Mouse (Mus musculus) myocyte (in vitro differentiated cells): Measurements from ENCODE around the gene Rasal1.

Source experiments
- CEBPB ChIP-seq: IDR thresholded peaks from 2 replicates; pipeline ENCODE4 v1.6.1; 2011; ENCODE audit warnings: mild to moderate bottlenecking, moderate library complexity; ENCODE audit not compliant: poor library complexity, insufficient read depth, severe bottlenecking
- E2F4 ChIP-seq: IDR thresholded peaks from one replicate; pipeline ENCODE4 v1.6.1; 2011; ENCODE audit warnings: mild to moderate bottlenecking, control low read depth, moderate library complexity; ENCODE audit not compliant: insufficient read depth
- MAX ChIP-seq: IDR thresholded peaks from one replicate; pipeline ENCODE4 v1.6.1; 2011; ENCODE audit warnings: low read depth, mild to moderate bottlenecking, control low read depth
- MYOD1 ChIP-seq, 3 experiments: IDR thresholded peaks; one replicate each; pipeline ENCODE4 v1.6.1; 2011; ENCODE audit warnings: control low read depth in 2 of 3, low read depth in 2 of 3, mild to moderate bottlenecking in 2 of 3, moderate library complexity in 1 of 3; ENCODE audit not compliant: insufficient read length in 2 of 3, control insufficient read depth in 1 of 3
- MYOG ChIP-seq, 3 experiments: IDR thresholded peaks; one replicate each; pipeline ENCODE4 v1.6.1; 2011; ENCODE audit warnings: control low read depth in 2 of 3, low read depth in 2 of 3, mild to moderate bottlenecking in 2 of 3; ENCODE audit not compliant: insufficient read length in 2 of 3, control insufficient read depth in 1 of 3, insufficient read depth in 1 of 3
- POLR2A ChIP-seq: IDR thresholded peaks from one replicate; pipeline ENCODE4 v1.6.1; 2011; ENCODE audit warnings: low read depth, mild to moderate bottlenecking, control low read depth, moderate library complexity; ENCODE audit not compliant: insufficient read length
- POLR2AphosphoS2 ChIP-seq: IDR thresholded peaks from one replicate; pipeline ENCODE4 v1.6.1; 2011; ENCODE audit warnings: low read depth, control low read depth; ENCODE audit not compliant: insufficient read length
- REST ChIP-seq: IDR thresholded peaks from one replicate; pipeline ENCODE4 v1.6.1; 2011; ENCODE audit warnings: mild to moderate bottlenecking, control low read depth, moderate library complexity; ENCODE audit not compliant: insufficient read depth, insufficient read length
- SRF ChIP-seq: IDR thresholded peaks from one replicate; pipeline ENCODE4 v1.6.1; 2011; ENCODE audit warnings: low read depth; ENCODE audit not compliant: control insufficient read depth, insufficient read length
- TCF12 ChIP-seq: IDR thresholded peaks from one replicate; pipeline ENCODE4 v1.6.1; 2011; ENCODE audit warnings: mild to moderate bottlenecking, control low read depth; ENCODE audit not compliant: poor library complexity, insufficient read depth, severe bottlenecking
- USF1 ChIP-seq: IDR thresholded peaks from one replicate; pipeline ENCODE4 v1.6.1; 2011; ENCODE audit warnings: low read depth, mild to moderate bottlenecking, control low read depth, moderate library complexity

- peak; percentile 92 for TF ChIP-seq POLR2A
- no peak for TF ChIP-seq MAX
- TF ChIP-seq CEBPB, result no peak
- TF ChIP-seq TCF12, result no peak
- no peak for TF ChIP-seq USF1
- no peak for TF ChIP-seq MYOD1 (IDR thresholded peaks at IDR 0.05; ENCODE audit: control insufficient read depth in 1 of 3, insufficient read length in 2 of 3, low read depth in 2 of 3)
- peak; percentile 82 for TF ChIP-seq POLR2AphosphoS2
- no peak for TF ChIP-seq E2F4
- no peak for TF ChIP-seq REST
- TF ChIP-seq SRF, result no peak
- peak in 1 of 3 experiments; percentile 3 for TF ChIP-seq MYOG (IDR thresholded peaks at IDR 0.05; ENCODE audit: control insufficient read depth in 1 of 3, insufficient read depth in 1 of 3, insufficient read length in 2 of 3, low read depth in 2 of 3)
These were observed 35.6 kb upstream of the Rasal1 start for GRCm38 (mm10) chr5:120612822-120613604.
